Mouse (Mus musculus) intestine, embryonic 16.5 days (tissue): ENCODE data around the gene Ahnak2. TPM values are rescaled to one million over a fixed set of nuclear protein-coding genes. Genes with fewer than 3 reads are reported as not detected.

Experiments
- ATAC-seq: fragments of 200-750 bp; cut with Nextera tagmentation; 2 replicates; pipeline ENCODE4 v1.8.0; 2017; ENCODE audit warnings: moderate TSS enrichment, moderate library complexity
- H3K27ac ChIP-seq: fragments of 300-500 bp; sonication (generic); 2 replicates; pipeline ENCODE4 v1.5.1; 2014; ENCODE audit warnings: mild to moderate bottlenecking, low read length
- H3K27me3 ChIP-seq: fragments of 300-500 bp; sonication (generic); replicated peaks from 2 replicates; pipeline ENCODE4 v1.6.1; 2014; ENCODE audit warnings: low read length, control low read depth, mixed read lengths; ENCODE audit not compliant: control insufficient read depth, insufficient read depth
- H3K36me3 ChIP-seq: fragments of 300-500 bp; sonication (generic); 2 replicates; pipeline ENCODE4 v1.6.1; 2014; ENCODE audit warnings: low read length, control low read depth; ENCODE audit not compliant: control insufficient read depth, insufficient read depth
- H3K4me1 ChIP-seq: fragments of 300-500 bp; sonication (generic); 2 replicates; pipeline ENCODE4 v1.6.1; 2014; ENCODE audit warnings: low read length, control low read depth, mixed read lengths; ENCODE audit not compliant: control insufficient read depth, insufficient read depth
- H3K4me2 ChIP-seq: fragments of 300-500 bp; sonication (generic); 2 replicates; pipeline ENCODE4 v1.6.1; 2014; ENCODE audit warnings: low read depth, low read length, control low read depth
- H3K4me3 ChIP-seq: fragments of 300-500 bp; sonication (generic); 2 replicates; pipeline ENCODE4 v1.5.1; 2014; ENCODE audit warnings: mild to moderate bottlenecking, low read length
- H3K9ac ChIP-seq: fragments of 300-500 bp; sonication (generic); 2 replicates; pipeline ENCODE4 v1.6.1; 2014; ENCODE audit warnings: low read depth, low read length
- H3K9me3 ChIP-seq: fragments of 300-500 bp; sonication (generic); 2 replicates; pipeline ENCODE4 v1.6.1; 2016; ENCODE audit warnings: low read length, control low read depth; ENCODE audit not compliant: control insufficient read depth
- WGBS: fragments of 180-500 bp; shearing (Covaris S2); extraction: QIAGEN DNeasy Blood & Tissue Kit; methylation state at CpG from one replicate; pipeline ENCODE4 v1.1.7; 2014; 5-methylcytosine and 5-hydroxymethylcytosine counted together
- polyA plus RNA-seq: library from polyadenylated mRNA; unstranded; fragments of >200 nt; fragmentation: Nextera tagmentation; extraction: Ambion mirVana; gene quantifications from 2 replicates; pipeline ENCODE4 v1.2.1, GENCODE M21; 2015

Gene Ahnak2
- polyA plus RNA-seq, 1 experiment from 2014 or later, result 2.3 TPM

- Histone ChIP-seq H3K27me3 (no peaks in the 10 kb centered on the region; the same call in 1 of the 2 replicates), H3K4me3 (no peak overlapping the region), H3K4me2 (no peak overlapping the region), H3K27ac (no peak overlapping the region), H3K36me3 (no peaks in the 10 kb centered on the region; the same call in 1 of the 2 replicates), H3K4me1 (peaks cover 10% of the 10 kb centered on the region), H3K9ac (no peak overlapping the region), H3K9me3 (no peaks in the 10 kb centered on the region)
- ATAC-seq, result no peak
- 88% methylated on average over 7 of the region's 7 CpGs for WGBS
These were observed 10.9 kb upstream of the Ahnak2 start for GRCm38 (mm10) chr12:112813370-112813769.

DNA sequence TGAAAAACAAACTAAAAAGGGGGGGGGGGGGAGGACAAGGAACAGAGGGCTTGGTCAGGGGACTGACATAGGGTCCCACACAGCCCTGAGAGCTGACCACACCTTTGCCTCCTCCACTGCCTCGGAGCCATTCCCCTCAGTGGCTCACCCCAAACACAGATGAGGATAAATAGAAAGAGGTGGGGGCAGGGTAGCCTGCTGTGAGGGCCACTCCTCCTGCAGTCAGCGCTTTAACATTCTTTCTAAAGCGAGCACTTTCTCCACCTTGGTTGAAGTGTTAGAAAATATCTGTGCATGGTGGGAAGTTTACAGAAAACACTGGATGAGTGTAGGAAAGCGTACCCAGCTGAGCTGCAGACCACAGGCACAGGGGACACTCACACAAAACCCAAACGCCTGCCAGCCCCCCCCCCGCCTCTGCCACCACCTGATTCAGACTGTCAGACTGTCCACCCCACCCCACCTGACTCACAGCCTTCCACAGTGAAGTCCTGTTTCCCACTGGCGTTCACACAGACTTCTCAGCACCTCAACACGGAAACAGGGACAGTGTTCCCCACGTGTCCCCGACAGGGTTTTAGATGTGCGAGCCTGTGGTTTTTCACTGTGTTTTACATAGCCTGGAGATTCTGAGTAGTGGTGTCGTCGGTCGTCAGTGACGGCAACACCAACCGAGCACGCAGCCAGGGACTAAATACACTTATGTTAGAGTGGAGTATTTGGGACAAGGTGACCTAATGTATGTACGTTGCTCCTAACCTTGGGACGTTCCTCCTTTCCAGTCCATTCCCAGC is 7.8 kb upstream of the Ahnak2 start:
- H3K4me2 ChIP-seq, result no peak overlapping the region
- peaks cover 11% of the 10 kb centered on the region for H3K4me1 ChIP-seq
- WGBS, result 57% methylated on average over 19 of the region's 19 CpGs
- H3K4me3 ChIP-seq, result no peak overlapping the region; the same call in 1 of the 2 replicates
- peak overlapping the region; percentile 54; the same call in 1 of the 2 replicates for H3K9ac ChIP-seq
- no peaks in the 10 kb centered on the region for H3K36me3 ChIP-seq
- no peak for ATAC-seq
- H3K27ac ChIP-seq, result no peak overlapping the region
- no peaks in the 10 kb centered on the region; the same call in 1 of the 2 replicates for H3K27me3 ChIP-seq
- no peaks in the 10 kb centered on the region for H3K9me3 ChIP-seq

DNA sequence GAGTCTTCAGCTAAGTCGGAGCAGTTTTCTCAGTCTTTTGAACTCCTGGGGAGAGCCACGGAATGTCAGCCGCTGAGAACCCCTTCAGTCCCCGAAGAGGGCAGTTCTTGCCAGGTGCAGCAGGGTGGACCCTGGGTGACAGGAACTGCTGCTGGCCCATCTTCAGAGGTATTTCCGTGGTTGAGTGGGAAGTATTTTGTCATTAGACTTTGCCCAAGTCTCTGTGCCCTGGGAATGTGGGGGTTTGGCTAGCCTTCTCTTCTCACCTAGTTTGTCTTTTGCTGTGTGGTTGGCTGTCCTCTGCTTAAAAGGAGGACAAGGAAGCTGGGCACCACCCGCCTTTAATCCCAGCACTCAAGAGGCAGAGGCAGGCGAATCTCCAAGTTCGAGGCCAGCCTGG is 7.2 kb upstream of the Ahnak2 start:
- H3K27ac ChIP-seq, result no peak overlapping the region
- H3K9me3 ChIP-seq, result no peaks in the 10 kb centered on the region
- H3K4me2 ChIP-seq, result peak overlapping the region; percentile 98
- 0 out of 2 replicates have a peak, but pooled peaks have one; percentile 1 for ATAC-seq
- peak overlapping the region; percentile 54 for H3K9ac ChIP-seq
- H3K4me1 ChIP-seq, result peaks cover 11% of the 10 kb centered on the region
- H3K27me3 ChIP-seq, result no peaks in the 10 kb centered on the region; the same call in 1 of the 2 replicates
- H3K4me3 ChIP-seq, result peak overlapping the region; percentile 71
- H3K36me3 ChIP-seq, result no peaks in the 10 kb centered on the region
- WGBS, result 21% methylated on average over 8 of the region's 8 CpGs

GRCm38 (mm10) chr12:112808587-112809364 is 6.3 kb upstream of the Ahnak2 start, which contains the start of gene Clba1:
Gene Clba1 (plus strand): TSS chr12:112808937.
- peak within 1 kb of the TSS; percentile 54 for H3K9ac ChIP-seq
- H3K27me3 ChIP-seq, result no peaks in the 10 kb centered on the region; the same call in 1 of the 2 replicates
- peaks cover 11% of the 10 kb centered on the region for H3K4me1 ChIP-seq
- H3K4me2 ChIP-seq, result peak within 1 kb of the TSS; percentile 98
- H3K27ac ChIP-seq, result no peak within 1 kb of the TSS
- under 1% methylated on average over 64 of the region's 64 CpGs for WGBS
- no peaks in the 10 kb centered on the region for H3K9me3 ChIP-seq
- ATAC-seq, result peak; percentile 96
- H3K4me3 ChIP-seq, result peak within 1 kb of the TSS; percentile 71
- no peaks in the 10 kb centered on the region for H3K36me3 ChIP-seq

DNA sequence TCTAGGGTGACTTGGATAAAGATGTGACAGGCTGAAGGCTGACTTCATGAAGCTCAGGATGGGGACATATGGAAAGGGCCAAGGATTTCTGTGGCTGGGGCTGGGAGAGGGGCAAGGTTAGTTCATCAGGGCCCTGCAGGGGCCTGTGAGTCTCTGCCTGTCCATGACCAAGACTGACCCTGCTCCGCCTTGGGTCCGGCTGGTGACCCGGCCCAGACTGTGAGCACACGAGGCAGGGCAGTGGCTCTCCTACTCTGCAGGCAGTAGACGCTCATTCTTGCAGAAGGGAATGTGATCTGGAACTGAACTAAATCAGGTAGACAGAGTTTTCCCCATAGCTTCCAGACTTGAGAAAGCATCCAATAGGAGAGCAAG is 5.7 kb upstream of the Ahnak2 start:
- Histone ChIP-seq H3K4me3 (peak overlapping the region; percentile 71; the same call in 1 of the 2 replicates), H3K36me3 (no peaks in the 10 kb centered on the region), H3K27ac (no peak overlapping the region), H3K27me3 (no peaks in the 10 kb centered on the region; the same call in 1 of the 2 replicates), H3K4me2 (peak overlapping the region; percentile 98), H3K4me1 (peaks cover 11% of the 10 kb centered on the region), H3K9me3 (no peaks in the 10 kb centered on the region), H3K9ac (peak overlapping the region; percentile 54; the same call in 1 of the 2 replicates)
- peak; percentile 25 for ATAC-seq
- 67% methylated on average over 5 of the region's 5 CpGs for WGBS

DNA sequence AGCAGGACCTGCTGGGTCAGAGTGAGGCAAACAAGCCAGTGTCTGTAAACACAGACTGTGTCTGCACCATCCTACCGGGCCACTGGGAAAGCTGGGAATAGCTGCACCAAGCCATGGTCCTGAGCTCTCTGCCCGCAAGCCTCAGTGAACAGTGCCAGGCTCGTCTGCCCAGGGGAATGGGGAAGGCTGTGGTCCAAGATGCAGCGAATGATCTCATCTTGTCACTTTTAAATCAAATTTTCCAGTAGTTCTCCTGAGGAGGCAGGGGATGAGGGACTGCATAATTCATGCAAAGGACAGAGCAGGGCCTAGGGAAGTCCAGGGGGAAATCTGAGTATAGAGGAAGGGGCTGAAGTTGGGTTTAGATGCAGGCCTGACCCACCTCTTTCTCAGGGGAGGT is 5.3 kb upstream of the Ahnak2 start:
- Histone ChIP-seq H3K36me3 (no peaks in the 10 kb centered on the region), H3K4me2 (no peak overlapping the region), H3K27me3 (no peaks in the 10 kb centered on the region; the same call in 1 of the 2 replicates), H3K9me3 (no peaks in the 10 kb centered on the region), H3K9ac (0 out of 2 replicates have a peak overlapping the region, but pooled peaks have one; percentile 54), H3K4me3 (no peak overlapping the region), H3K4me1 (peaks cover 11% of the 10 kb centered on the region), H3K27ac (no peak overlapping the region)
- ATAC-seq, result no peak
- 88% methylated on average over 4 of the region's 4 CpGs for WGBS

GRCm38 (mm10) chr12:112806044-112806443 is 3.6 kb upstream of the Ahnak2 start:
- H3K4me1 ChIP-seq, result peaks cover 24% of the 10 kb centered on the region
- H3K4me2 ChIP-seq, result no peak overlapping the region
- no peak overlapping the region for H3K4me3 ChIP-seq
- no peaks in the 10 kb centered on the region for H3K9me3 ChIP-seq
- no peaks in the 10 kb centered on the region for H3K36me3 ChIP-seq
- ATAC-seq, result no peak
- H3K27me3 ChIP-seq, result peaks cover 8% of the 10 kb centered on the region; the same call in 1 of the 2 replicates
- H3K27ac ChIP-seq, result no peak overlapping the region
- H3K9ac ChIP-seq, result no peak overlapping the region
- WGBS, result 74% methylated on average over 6 of the region's 6 CpGs

GRCm38 (mm10) chr12:112804046-112804445 is 1.6 kb upstream of the Ahnak2 start:
- 51% methylated on average over 13 of the region's 13 CpGs for WGBS
- peaks cover 20% of the 10 kb centered on the region for H3K4me1 ChIP-seq
- no peaks in the 10 kb centered on the region for H3K9me3 ChIP-seq
- H3K36me3 ChIP-seq, result no peaks in the 10 kb centered on the region
- H3K27me3 ChIP-seq, result peaks cover 9% of the 10 kb centered on the region; the same call in 1 of the 2 replicates
- no peak overlapping the region for H3K4me2 ChIP-seq
- H3K4me3 ChIP-seq, result no peak overlapping the region
- no peak overlapping the region for H3K9ac ChIP-seq
- no peak overlapping the region for H3K27ac ChIP-seq
- ATAC-seq, result no peak

GRCm38 (mm10) chr12:112802917-112803316 is 460 bp upstream of the Ahnak2 start:
- WGBS, result 38% methylated on average over 3 of the region's 3 CpGs
- peak overlapping the region; percentile 100 for H3K4me2 ChIP-seq
- no peaks in the 10 kb centered on the region for H3K36me3 ChIP-seq
- 0 out of 2 replicates have a peak overlapping the region, but pooled peaks have one; percentile 66 for H3K9ac ChIP-seq
- no peak overlapping the region for H3K4me3 ChIP-seq
- H3K27ac ChIP-seq, result no peak overlapping the region
- H3K4me1 ChIP-seq, result peaks cover 25% of the 10 kb centered on the region
- ATAC-seq, result no peak
- no peaks in the 10 kb centered on the region for H3K9me3 ChIP-seq
- H3K27me3 ChIP-seq, result peaks cover 9% of the 10 kb centered on the region; the same call in 1 of the 2 replicates
